Mouse (Mus musculus) liver, embryonic 14.5 days (tissue): ENCODE results near the gene Pnp. TPM values are rescaled to one million over a fixed set of nuclear protein-coding genes. Genes with fewer than 3 reads are reported as not detected.

Experiments used
- ATAC-seq: fragments of 200-750 bp; cut with Nextera tagmentation; 2 replicates; pipeline ENCODE4 v1.8.0; 2017; ENCODE audit warnings: moderate number of reproducible peaks, mild to moderate bottlenecking, moderate library complexity; ENCODE audit not compliant: insufficient read depth
- DNase-seq, 3 experiments: peaks; one replicate each; pipeline ENCODE4 v3.0.0-alpha.2; 2012 to 2013; ENCODE audit warnings: low read depth in 3 of 3, low spot score in 3 of 3
- H3K27ac ChIP-seq: fragments of 300-500 bp; sonication (generic); 2 replicates; pipeline ENCODE4 v1.5.1; 2014; ENCODE audit warnings: moderate library complexity, mild to moderate bottlenecking, control low read depth, inconsistent platforms
- H3K27me3 ChIP-seq: fragments of 300-500 bp; sonication (generic); 2 replicates; pipeline ENCODE4 v1.6.1; 2014; ENCODE audit warnings: mild to moderate bottlenecking, low read length, moderate library complexity; ENCODE audit not compliant: control insufficient read depth, insufficient read depth
- H3K36me3 ChIP-seq: fragments of 300-500 bp; sonication (generic); replicated peaks from 2 replicates; pipeline ENCODE4 v1.6.1; 2014; ENCODE audit warnings: low read depth; ENCODE audit not compliant: control insufficient read depth, insufficient read depth
- H3K4me1 ChIP-seq, 2 experiments: fragments of 200-500 bp in 1 of 2; fragments of 300-500 bp in 1 of 2; sonication (generic) in 1 of 2; replicated peaks; 2 replicates each; pipeline ENCODE4 v1.6.1; 2012 to 2014; ENCODE audit warnings: antibody characterized with exemption in 1 of 2, inconsistent platforms in 1 of 2, low read length in 1 of 2; ENCODE audit not compliant: control insufficient read depth in 2 of 2, insufficient read depth in 2 of 2
- H3K4me2 ChIP-seq: fragments of 300-500 bp; sonication (generic); 2 replicates; pipeline ENCODE4 v1.6.1; 2014; ENCODE audit warnings: low read depth, mild to moderate bottlenecking, control low read depth, moderate library complexity
- H3K4me3 ChIP-seq, 2 experiments: fragments of 200-500 bp in 1 of 2; fragments of 300-500 bp in 1 of 2; sonication (generic) in 1 of 2; 2 replicates each; pipeline ENCODE4 v1.5.1; 2012 to 2014; ENCODE audit warnings: low read depth in 2 of 2, low read length in 2 of 2, mild to moderate bottlenecking in 2 of 2, control low read depth in 1 of 2, inconsistent platforms in 1 of 2, moderate library complexity in 1 of 2; ENCODE audit not compliant: insufficient read depth in 1 of 2
- H3K9ac ChIP-seq: fragments of 300-500 bp; sonication (generic); replicated peaks from 2 replicates; pipeline ENCODE4 v1.6.1; 2014; ENCODE audit warnings: mild to moderate bottlenecking, control low read depth, moderate library complexity
- H3K9me3 ChIP-seq: fragments of 300-500 bp; sonication (generic); 2 replicates; pipeline ENCODE4 v1.6.1; 2016; ENCODE audit warnings: low read length, mixed read lengths; ENCODE audit not compliant: control insufficient read depth
- CTCF ChIP-seq: IDR thresholded peaks from 2 replicates; pipeline ENCODE4 v1.5.1; 2016; ENCODE audit warnings: antibody characterized with exemption, low read depth, control low read depth
- EP300 ChIP-seq: IDR thresholded peaks from 2 replicates; pipeline ENCODE4 v1.6.1; 2016; ENCODE audit warnings: antibody characterized with exemption, low read depth
- WGBS: fragments of 180-500 bp; shearing (Covaris S2); extraction: QIAGEN DNeasy Blood & Tissue Kit; methylation state at CpG from one replicate; pipeline ENCODE4 v1.1.7; 2014; ENCODE audit not compliant: insufficient replicate concordance; 5-methylcytosine and 5-hydroxymethylcytosine counted together
- polyA plus RNA-seq, 2 experiments: library from polyadenylated mRNA; depleted of rRNA in 1 of 2; stranded (reverse) in 1 of 2; unstranded in 1 of 2; fragments of >200 nt; fragmentation: Nextera tagmentation in 1 of 2; extraction: Ambion mirVana in 1 of 2; gene quantifications; 2 replicates each; pipeline versions ENCODE4 v1.2.1 to v1.2.3; 2012 to 2014

Gene Pnp
- polyA plus RNA-seq (2012; rRNA removed) (65.8 and 81.4 TPM in 2 replicates), polyA plus RNA-seq (2014; fragmentation: Nextera tagmentation; extraction: Ambion mirVana) (87.0 and 91.4 TPM in 2 replicates)

DNA sequence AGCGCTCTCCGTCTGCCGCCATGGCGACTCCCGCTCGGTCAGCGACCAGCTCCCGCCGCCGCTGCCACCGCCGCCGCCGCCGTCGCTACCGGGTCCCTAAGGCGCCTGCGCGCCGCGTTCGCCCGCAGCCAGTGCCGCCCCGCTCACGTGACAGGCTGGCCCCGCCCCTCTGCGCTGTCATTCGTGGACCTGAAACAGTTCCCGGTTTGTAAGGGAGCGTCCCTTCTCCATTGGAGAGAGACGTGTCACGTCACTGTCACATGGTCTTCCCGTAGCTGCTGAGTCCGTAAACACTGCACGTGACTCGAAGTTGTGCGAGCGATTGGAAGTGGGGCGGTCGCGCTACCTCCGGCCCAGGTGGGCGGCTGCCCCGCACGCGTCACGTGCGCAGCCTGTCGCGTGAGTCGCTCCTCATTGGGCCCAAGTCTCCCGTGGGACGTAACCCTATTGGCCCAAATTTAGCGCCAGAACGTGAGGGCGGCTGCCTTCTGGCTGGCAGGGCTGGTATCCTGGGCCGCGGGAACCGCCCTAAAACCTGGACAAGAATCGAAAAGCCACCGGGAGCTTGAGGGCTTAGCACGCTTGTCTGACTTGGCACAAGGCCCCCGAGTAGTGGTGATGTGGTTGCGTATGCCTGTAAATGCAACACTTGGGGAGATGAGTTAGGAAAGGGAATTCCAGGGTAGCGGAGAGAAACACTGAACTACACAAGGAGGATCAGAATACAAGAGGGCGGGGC, at the start of gene Pnp, which contains the start of gene Pip4p1:
Pnp (plus strand) TSS at position 329 of the 739 bp plus-strand sequence.
Pip4p1 (minus strand) TSS at position 103 of the 739 bp plus-strand sequence.
- peak within 1 kb of the TSS; percentile 79 for H3K9ac ChIP-seq
- under 1% methylated on average over 57 of the region's 68 CpGs for WGBS
- peak; percentile 96 for ATAC-seq

GRCm38 (mm10) chr14:50891621-50892020, 39.3 kb upstream of the Pnp start:
- H3K27me3 ChIP-seq: peaks cover 4% of the 10 kb centered on the region
- no peak overlapping the region for H3K27ac ChIP-seq
- 81% methylated on average over 8 of the region's 8 CpGs for WGBS
- ATAC-seq: no peak
- no peak for DNase-seq
- no peak overlapping the region for H3K9ac ChIP-seq
- no peaks in the 10 kb centered on the region for H3K9me3 ChIP-seq
- H3K4me2 ChIP-seq: no peak overlapping the region
- TF ChIP-seq CTCF: no peak
- no peak for TF ChIP-seq EP300
- H3K4me1 ChIP-seq: peaks cover 0 to 2% of the 10 kb centered on the region in 2 experiments; a peak in 1 of 4 replicates
- H3K36me3 ChIP-seq: no peaks in the 10 kb centered on the region
- H3K4me3 ChIP-seq: no peak overlapping the region

More for the DNA sequence above, at the start of gene Pnp, which contains the start of gene Pip4p1:
- H3K4me2 ChIP-seq: peak within 1 kb of the TSS; percentile 89
- no peaks in the 10 kb centered on the region for H3K9me3 ChIP-seq
- peaks cover 31% of the 10 kb centered on the region for H3K36me3 ChIP-seq
- no peak; the same call in 1 of the 2 replicates for TF ChIP-seq EP300
- no peak for TF ChIP-seq CTCF
- peaks cover 13 to 21% of the 10 kb centered on the region in 2 experiments for H3K4me1 ChIP-seq
- H3K4me3 ChIP-seq: peak within 1 kb of the TSS; percentile 71 to 84
- peak within 1 kb of the TSS; percentile 74 for H3K27ac ChIP-seq
- no peaks in the 10 kb centered on the region for H3K27me3 ChIP-seq
- peak; percentile 100 for DNase-seq

GRCm38 (mm10) chr14:50892091-50892490, 38.8 kb upstream of the Pnp start:
- Histone ChIP-seq H3K4me3 (no peak overlapping the region), H3K9me3 (no peaks in the 10 kb centered on the region), H3K36me3 (no peaks in the 10 kb centered on the region), H3K27me3 (peaks cover 8% of the 10 kb centered on the region), H3K4me2 (no peak overlapping the region), H3K9ac (no peak overlapping the region), H3K4me1 (peaks cover 0 to 2% of the 10 kb centered on the region in 2 experiments; a peak in 1 of 4 replicates), H3K27ac (no peak overlapping the region)
- TF ChIP-seq CTCF (no peak), EP300 (no peak)
- WGBS: 56% methylated on average over 7 of the region's 7 CpGs
- no peak for ATAC-seq
- no peak for DNase-seq

- Histone ChIP-seq H3K27me3 (peaks cover 9% of the 10 kb centered on the region), H3K36me3 (no peaks in the 10 kb centered on the region), H3K4me3 (no peak overlapping the region), H3K9me3 (no peaks in the 10 kb centered on the region), H3K4me1 (peaks cover 0 to 2% of the 10 kb centered on the region in 2 experiments; a peak in 1 of 4 replicates), H3K9ac (no peak overlapping the region), H3K27ac (no peak overlapping the region), H3K4me2 (no peak overlapping the region)
- TF ChIP-seq EP300 (no peak), CTCF (no peak)
- 63% methylated on average over 22 of the region's 22 CpGs for WGBS
- ATAC-seq: no peak
- DNase-seq: no peak
These were observed 38.1 kb upstream of the Pnp start for GRCm38 (mm10) chr14:50892541-50893459.

GRCm38 (mm10) chr14:50895407-50895806, 35.5 kb upstream of the Pnp start:
- ATAC-seq: no peak
- H3K36me3 ChIP-seq: no peaks in the 10 kb centered on the region
- H3K27ac ChIP-seq: no peak overlapping the region
- H3K4me2 ChIP-seq: no peak overlapping the region
- H3K4me3 ChIP-seq: no peak overlapping the region
- no peak overlapping the region for H3K9ac ChIP-seq
- H3K4me1 ChIP-seq: peaks cover 0 to 2% of the 10 kb centered on the region in 2 experiments; a peak in 1 of 4 replicates
- H3K9me3 ChIP-seq: no peaks in the 10 kb centered on the region
- TF ChIP-seq CTCF (no peak), EP300 (no peak)
- no peak for DNase-seq
- peaks cover 9% of the 10 kb centered on the region for H3K27me3 ChIP-seq
